Mouse (Mus musculus): ENCODE results near the gene Vegfd. TPM values are rescaled to one million over a fixed set of nuclear protein-coding genes. Genes with fewer than 3 reads are reported as not detected.

The Vegfd gene
- polyA plus RNA-seq, 1 experiment from 2014 or later: 1.1 TPM

DNA sequence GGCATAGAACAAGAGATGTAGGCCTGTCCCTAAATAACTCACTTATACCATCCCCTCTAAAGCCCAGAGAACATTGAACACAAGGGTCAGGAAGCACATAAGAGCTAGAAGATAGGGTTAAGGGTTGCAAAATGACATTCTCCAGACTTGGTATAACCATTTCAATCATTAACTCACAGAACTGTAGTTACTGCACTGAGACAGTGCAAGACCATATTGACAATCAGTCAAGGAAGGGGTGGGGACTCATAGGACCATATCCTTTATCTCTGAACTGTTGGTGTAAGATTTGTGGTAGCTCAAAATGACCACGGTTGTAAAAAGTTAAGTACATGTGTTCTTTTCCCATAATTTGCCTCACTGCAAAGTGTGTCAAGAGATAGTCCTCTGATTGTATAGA is 37.4 kb downstream of the Vegfd start:
- Histone ChIP-seq H3K9me3 (replicated peaks; ENCODE audit: control insufficient read depth, low read length) (no peaks in the 10 kb centered on the region), H3K27ac (ENCODE audit: low read length) (no peak overlapping the region), H3K4me2 (ENCODE audit: low read depth, low read length) (no peak overlapping the region), H3K9ac (ENCODE audit: low read depth, low read length) (no peak overlapping the region), H3K36me3 (ENCODE audit: control insufficient read depth, insufficient read depth) (no peaks in the 10 kb centered on the region), H3K4me1 (ENCODE audit: control insufficient read depth, low read depth, low read length) (no peaks in the 10 kb centered on the region), H3K27me3 (ENCODE audit: control insufficient read depth, insufficient read depth, low read depth, low read length) (no peaks in the 10 kb centered on the region), H3K4me3 (ENCODE audit: low read depth, low read length) (no peak overlapping the region)
- ATAC-seq (ENCODE audit: low read depth): no peak
- WGBS (ENCODE audit: insufficient replicate concordance): 28% methylated on average over 1 of the region's 1 CpGs

DNA sequence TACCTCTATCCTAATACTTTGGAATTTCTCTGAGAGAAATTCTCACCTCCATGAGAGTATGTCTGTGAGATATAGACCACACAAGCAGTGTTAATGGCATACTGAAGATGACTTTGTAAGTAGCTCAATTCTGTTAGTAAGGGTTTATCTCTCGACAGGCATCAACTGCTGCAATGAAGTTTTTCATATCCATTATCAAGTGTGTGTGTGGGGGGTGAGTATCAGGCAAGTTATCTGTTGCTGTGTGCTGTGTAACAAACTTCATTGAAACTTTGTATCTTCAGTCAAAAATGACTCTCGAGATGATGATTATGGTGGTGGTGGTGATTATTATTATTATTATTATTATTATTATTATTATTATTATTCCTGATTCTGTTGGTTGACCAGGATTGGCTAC is 43.6 kb downstream of the Vegfd start:
- Histone ChIP-seq H3K4me1 (ENCODE audit: control insufficient read depth, low read depth, low read length) (peaks cover 8% of the 10 kb centered on the region), H3K27me3 (ENCODE audit: control insufficient read depth, insufficient read depth, low read depth, low read length) (no peaks in the 10 kb centered on the region), H3K4me2 (ENCODE audit: low read depth, low read length) (no peak overlapping the region), H3K36me3 (ENCODE audit: control insufficient read depth, insufficient read depth) (no peaks in the 10 kb centered on the region), H3K9ac (ENCODE audit: low read depth, low read length) (no peak overlapping the region), H3K9me3 (replicated peaks; ENCODE audit: control insufficient read depth, low read length) (no peaks in the 10 kb centered on the region), H3K4me3 (ENCODE audit: low read depth, low read length) (no peak overlapping the region), H3K27ac (ENCODE audit: low read length) (no peak overlapping the region)
- 44% methylated on average over 2 of the region's 2 CpGs for WGBS (ENCODE audit: insufficient replicate concordance)
- no peak for ATAC-seq (ENCODE audit: low read depth)

DNA sequence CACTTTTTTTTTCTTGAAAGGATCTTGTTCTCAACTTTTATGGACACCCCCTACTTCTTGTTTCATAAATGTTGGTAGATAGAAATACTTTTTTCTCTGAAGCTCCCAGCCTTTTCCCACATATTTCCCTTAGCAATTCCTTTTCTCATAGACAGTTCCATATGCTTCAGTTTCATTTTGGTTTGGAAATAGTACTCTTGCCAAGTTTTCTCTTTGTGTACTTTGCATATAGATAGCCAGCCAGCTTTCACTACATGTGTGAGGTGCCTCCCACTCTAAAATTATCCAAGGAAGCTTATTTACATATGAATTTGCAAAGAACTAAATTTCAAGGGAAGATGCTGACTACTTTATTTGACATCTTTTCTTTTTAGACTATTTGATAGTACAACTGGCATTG is 44.8 kb downstream of the Vegfd start:
- Histone ChIP-seq H3K4me2 (ENCODE audit: low read depth, low read length) (no peak overlapping the region), H3K9me3 (replicated peaks; ENCODE audit: control insufficient read depth, low read length) (no peaks in the 10 kb centered on the region), H3K27ac (ENCODE audit: low read length) (no peak overlapping the region), H3K9ac (ENCODE audit: low read depth, low read length) (no peak overlapping the region), H3K4me3 (ENCODE audit: low read depth, low read length) (no peak overlapping the region), H3K27me3 (ENCODE audit: control insufficient read depth, insufficient read depth, low read depth, low read length) (no peaks in the 10 kb centered on the region), H3K4me1 (ENCODE audit: control insufficient read depth, low read depth, low read length) (peaks cover 9% of the 10 kb centered on the region), H3K36me3 (ENCODE audit: control insufficient read depth, insufficient read depth) (no peaks in the 10 kb centered on the region; the same call in 1 of the 2 replicates)
- no peak for ATAC-seq (ENCODE audit: low read depth)

DNA sequence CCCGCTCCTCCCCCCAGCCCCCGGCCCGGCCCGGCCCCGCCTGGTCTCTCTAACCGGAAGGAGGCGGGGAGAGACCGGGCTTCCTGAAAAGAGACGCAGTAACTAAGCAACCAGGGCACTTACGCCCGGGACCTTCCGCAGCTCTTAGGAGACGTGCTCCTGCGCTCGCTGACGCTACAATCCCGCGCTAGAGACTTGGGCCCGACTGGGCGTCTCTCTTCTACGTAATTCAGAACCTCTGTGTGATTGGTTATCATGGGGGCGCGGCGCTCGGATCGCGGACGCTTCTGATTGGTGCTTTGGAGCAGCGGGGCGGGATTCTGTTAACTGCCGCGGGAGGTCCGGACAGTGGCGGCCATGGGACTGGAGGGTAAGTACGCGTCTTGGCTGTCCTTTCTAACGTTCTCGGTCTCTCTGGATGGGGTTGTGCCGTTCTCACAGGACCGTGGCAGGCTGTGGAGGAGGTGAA is 46.3 kb downstream of the Vegfd start, which contains the start of gene Piga:
TSS of gene Piga (plus strand) at position 317 of the 469 bp plus-strand sequence.
- peak; percentile 96 for ATAC-seq (ENCODE audit: low read depth)
- Histone ChIP-seq H3K9ac (ENCODE audit: low read depth, low read length) (peak within 1 kb of the TSS; percentile 71), H3K27me3 (ENCODE audit: control insufficient read depth, insufficient read depth, low read depth, low read length) (no peaks in the 10 kb centered on the region), H3K4me2 (ENCODE audit: low read depth, low read length) (peak within 1 kb of the TSS; percentile 65), H3K9me3 (replicated peaks; ENCODE audit: control insufficient read depth, low read length) (no peaks in the 10 kb centered on the region), H3K36me3 (ENCODE audit: control insufficient read depth, insufficient read depth) (no peaks in the 10 kb centered on the region; the same call in 1 of the 2 replicates), H3K4me1 (ENCODE audit: control insufficient read depth, low read depth, low read length) (peaks cover 9% of the 10 kb centered on the region), H3K27ac (ENCODE audit: low read length) (peak within 1 kb of the TSS; percentile 75), H3K4me3 (ENCODE audit: low read depth, low read length) (peak within 1 kb of the TSS; percentile 71)
- 14% methylated on average over 40 of the region's 40 CpGs for WGBS (ENCODE audit: insufficient replicate concordance)

DNA sequence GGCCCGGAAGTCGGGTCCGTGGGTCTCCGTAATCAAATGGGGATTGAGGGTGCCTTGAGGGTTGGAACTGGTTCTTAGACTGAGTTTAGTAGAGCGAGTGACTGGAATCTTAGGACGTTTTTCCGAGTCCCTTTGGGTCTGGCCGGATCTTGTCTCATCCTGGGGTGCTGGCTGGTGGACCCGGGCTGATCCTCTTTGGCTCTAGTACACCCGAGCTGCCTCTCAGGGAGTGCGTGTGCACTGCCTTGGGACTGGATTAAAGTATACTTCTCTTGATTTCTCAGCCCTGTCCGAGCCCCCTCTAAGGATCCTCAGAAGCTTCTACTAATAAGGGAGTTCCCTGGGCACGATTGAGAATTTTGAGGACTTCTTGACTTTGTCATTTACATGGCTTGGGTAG is 46.8 kb downstream of the Vegfd start:
- peak overlapping the region; percentile 61 for H3K27ac ChIP-seq (ENCODE audit: low read length)
- peaks cover 9% of the 10 kb centered on the region for H3K4me1 ChIP-seq (ENCODE audit: control insufficient read depth, low read depth, low read length)
- peak overlapping the region; percentile 65 for H3K4me2 ChIP-seq (ENCODE audit: low read depth, low read length)
- no peaks in the 10 kb centered on the region for H3K27me3 ChIP-seq (ENCODE audit: control insufficient read depth, insufficient read depth, low read depth, low read length)
- H3K36me3 ChIP-seq (ENCODE audit: control insufficient read depth, insufficient read depth): no peaks in the 10 kb centered on the region; the same call in 1 of the 2 replicates
- H3K9ac ChIP-seq (ENCODE audit: low read depth, low read length): peak overlapping the region; percentile 71
- no peaks in the 10 kb centered on the region for H3K9me3 ChIP-seq (replicated peaks; ENCODE audit: control insufficient read depth, low read length)
- peak overlapping the region; percentile 71 for H3K4me3 ChIP-seq (ENCODE audit: low read depth, low read length)
- ATAC-seq (ENCODE audit: low read depth): peak; percentile 6; the same call in 1 of the 2 replicates
- WGBS (ENCODE audit: insufficient replicate concordance): 17% methylated on average over 13 of the region's 13 CpGs

DNA sequence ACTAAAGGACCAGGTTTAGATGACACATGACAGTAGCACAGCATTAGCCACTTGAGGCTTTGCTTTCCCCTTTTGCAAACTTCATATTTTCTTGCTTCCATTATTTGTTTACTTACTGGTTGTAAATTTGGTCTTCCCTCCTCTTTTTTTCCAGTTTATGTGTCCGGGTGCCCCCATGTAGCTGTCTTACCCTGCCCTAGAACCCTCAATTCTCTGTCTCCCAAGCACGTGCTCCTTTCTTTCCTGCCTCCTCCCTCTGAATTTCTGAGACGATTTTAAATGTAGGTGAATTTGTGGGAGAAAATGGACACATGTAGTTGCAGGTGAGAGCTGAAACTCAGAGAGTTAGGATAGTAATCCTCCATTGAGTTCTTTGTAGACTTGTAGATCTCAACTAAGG is 47.3 kb downstream of the Vegfd start:
- peak overlapping the region; percentile 71 for H3K9ac ChIP-seq (ENCODE audit: low read depth, low read length)
- peak overlapping the region; percentile 65 for H3K4me2 ChIP-seq (ENCODE audit: low read depth, low read length)
- peak overlapping the region; percentile 71 for H3K4me3 ChIP-seq (ENCODE audit: low read depth, low read length)
- no peaks in the 10 kb centered on the region for H3K27me3 ChIP-seq (ENCODE audit: control insufficient read depth, insufficient read depth, low read depth, low read length)
- H3K9me3 ChIP-seq (replicated peaks; ENCODE audit: control insufficient read depth, low read length): no peaks in the 10 kb centered on the region
- H3K36me3 ChIP-seq (ENCODE audit: control insufficient read depth, insufficient read depth): no peaks in the 10 kb centered on the region; the same call in 1 of the 2 replicates
- no peak overlapping the region for H3K27ac ChIP-seq (ENCODE audit: low read length)
- ATAC-seq (ENCODE audit: low read depth): no peak
- 24% methylated on average over 3 of the region's 3 CpGs for WGBS (ENCODE audit: insufficient replicate concordance)
- peaks cover 11% of the 10 kb centered on the region for H3K4me1 ChIP-seq (ENCODE audit: control insufficient read depth, low read depth, low read length)

DNA sequence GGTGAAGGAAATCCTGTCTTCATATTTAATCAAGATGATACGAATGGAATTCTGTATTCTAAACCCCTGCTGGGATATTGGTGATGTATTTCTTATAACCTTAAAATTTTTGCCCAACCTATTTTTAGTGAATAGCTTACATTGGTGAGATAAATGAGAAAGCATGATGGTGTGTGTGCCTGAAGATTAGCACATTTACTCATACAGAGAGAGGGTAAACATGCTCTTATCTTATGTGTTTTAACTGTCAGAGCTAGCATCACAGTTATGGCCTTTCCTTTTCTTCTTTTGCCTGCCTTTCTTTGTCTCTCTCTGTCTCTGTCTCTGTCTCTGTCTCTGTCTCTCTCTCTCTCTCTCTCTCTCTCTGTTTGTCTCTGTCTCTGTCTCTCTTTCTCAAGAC is 51.6 kb downstream of the Vegfd start:
- no peaks in the 10 kb centered on the region for H3K27me3 ChIP-seq (ENCODE audit: control insufficient read depth, insufficient read depth, low read depth, low read length)
- 24% methylated on average over 1 of the region's 1 CpGs for WGBS (ENCODE audit: insufficient replicate concordance)
- 0 out of 2 replicates have a peak overlapping the region, but pooled peaks have one; percentile 17 for H3K4me3 ChIP-seq (ENCODE audit: low read depth, low read length)
- H3K9ac ChIP-seq (ENCODE audit: low read depth, low read length): no peak overlapping the region
- peak; percentile 83 for ATAC-seq (ENCODE audit: low read depth)
- no peaks in the 10 kb centered on the region for H3K9me3 ChIP-seq (replicated peaks; ENCODE audit: control insufficient read depth, low read length)
- peak overlapping the region; percentile 39; the same call in 1 of the 2 replicates for H3K4me2 ChIP-seq (ENCODE audit: low read depth, low read length)
- peaks cover 13% of the 10 kb centered on the region for H3K4me1 ChIP-seq (ENCODE audit: control insufficient read depth, low read depth, low read length)
- peak overlapping the region; percentile 78 for H3K27ac ChIP-seq (ENCODE audit: low read length)
- peaks cover 3% of the 10 kb centered on the region for H3K36me3 ChIP-seq (ENCODE audit: control insufficient read depth, insufficient read depth)

DNA sequence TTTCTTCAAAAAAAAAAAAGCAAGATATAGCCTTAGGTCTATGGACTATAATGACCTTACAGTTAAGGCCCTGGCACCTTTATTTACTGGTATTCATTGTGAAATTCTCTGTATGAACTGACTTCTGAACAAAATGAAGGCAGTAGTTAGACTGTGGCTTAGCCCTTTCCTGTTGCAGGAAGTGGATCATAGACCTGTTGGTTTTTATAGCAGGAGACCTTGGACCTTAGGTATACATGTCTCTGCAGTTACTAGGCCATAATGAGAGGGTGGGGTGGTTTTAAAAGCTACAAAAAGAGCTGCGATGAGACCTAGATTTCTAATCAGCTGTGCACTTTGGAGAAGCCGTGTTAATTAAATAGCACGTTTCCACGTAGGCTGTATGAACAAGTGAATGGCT is 54.1 kb downstream of the Vegfd start:
- H3K36me3 ChIP-seq (ENCODE audit: control insufficient read depth, insufficient read depth): peaks cover 6% of the 10 kb centered on the region

DNA sequence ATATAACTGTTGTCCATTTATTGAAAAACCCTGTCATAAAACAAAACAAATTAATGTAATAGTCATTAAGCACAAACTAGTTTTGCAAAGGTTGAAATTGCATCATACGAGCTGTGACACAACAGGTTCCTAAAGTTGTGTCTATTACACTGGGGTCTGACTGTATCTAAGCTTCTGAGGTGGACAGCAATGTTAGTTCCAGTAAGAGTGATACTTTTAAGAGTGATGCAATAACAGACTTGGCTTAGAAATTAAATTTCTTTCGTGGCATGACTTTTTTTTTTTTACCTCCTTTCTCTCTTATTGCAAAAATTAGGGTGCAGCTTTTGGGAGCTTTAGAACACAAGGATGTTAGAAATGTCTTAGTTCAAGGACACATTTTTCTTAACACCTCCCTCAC is 55.0 kb downstream of the Vegfd start:
- Histone ChIP-seq H3K27ac (ENCODE audit: low read length) (no peak overlapping the region), H3K27me3 (ENCODE audit: control insufficient read depth, insufficient read depth, low read depth, low read length) (no peaks in the 10 kb centered on the region), H3K4me3 (ENCODE audit: low read depth, low read length) (no peak overlapping the region), H3K9ac (ENCODE audit: low read depth, low read length) (no peak overlapping the region), H3K4me2 (ENCODE audit: low read depth, low read length) (no peak overlapping the region), H3K4me1 (ENCODE audit: control insufficient read depth, low read depth, low read length) (peaks cover 7% of the 10 kb centered on the region), H3K9me3 (replicated peaks; ENCODE audit: control insufficient read depth, low read length) (no peaks in the 10 kb centered on the region), H3K36me3 (ENCODE audit: control insufficient read depth, insufficient read depth) (peaks cover 6% of the 10 kb centered on the region)
- 74% methylated on average over 2 of the region's 2 CpGs for WGBS (ENCODE audit: insufficient replicate concordance)
- no peak for ATAC-seq (ENCODE audit: low read depth)

More for the DNA sequence above, 54.1 kb downstream of the Vegfd start:
- Histone ChIP-seq H3K9ac (ENCODE audit: low read depth, low read length) (no peak overlapping the region), H3K27me3 (ENCODE audit: control insufficient read depth, insufficient read depth, low read depth, low read length) (no peaks in the 10 kb centered on the region), H3K27ac (ENCODE audit: low read length) (no peak overlapping the region), H3K9me3 (replicated peaks; ENCODE audit: control insufficient read depth, low read length) (no peaks in the 10 kb centered on the region), H3K4me2 (ENCODE audit: low read depth, low read length) (no peak overlapping the region), H3K4me3 (ENCODE audit: low read depth, low read length) (no peak overlapping the region), H3K4me1 (ENCODE audit: control insufficient read depth, low read depth, low read length) (peaks cover 7% of the 10 kb centered on the region)
- no peak for ATAC-seq (ENCODE audit: low read depth)
- WGBS (ENCODE audit: insufficient replicate concordance): 70% methylated on average over 4 of the region's 4 CpGs

All from liver, embryonic 16.5 days (tissue).